Mouse (Mus musculus): ENCODE measurements around the gene Hs3st2.

DNA sequence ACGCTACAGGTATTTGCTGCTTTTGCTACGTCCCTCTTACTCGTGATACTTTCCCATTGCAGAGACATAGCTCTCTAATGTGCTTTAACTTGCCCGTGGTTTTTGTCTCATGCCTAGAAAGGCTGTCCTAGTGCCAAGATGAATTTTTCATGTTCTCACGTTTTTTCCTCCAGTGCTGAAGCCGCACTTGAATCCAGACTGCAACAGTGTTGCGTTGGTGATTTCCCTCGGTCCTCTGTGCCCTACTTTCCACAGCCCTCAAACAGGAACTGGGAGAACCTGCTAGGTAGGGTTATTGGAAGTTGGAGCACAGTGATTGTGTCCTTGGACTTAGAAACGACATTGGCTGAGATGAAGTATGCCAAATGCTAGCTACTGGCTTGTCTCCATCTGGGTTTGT, 97.7 kb downstream of the Hs3st2 start:
- TF ChIP-seq ELF1 (IDR thresholded peaks at IDR 0.05; ENCODE audit: low read depth, low read length), result no peak
- TF ChIP-seq GATA1 (IDR thresholded peaks at IDR 0.05; ENCODE audit: low read depth, low read length), result no peak
- no peak for TF ChIP-seq MAFK (IDR thresholded peaks at IDR 0.05; ENCODE audit: borderline replicate concordance, low read depth, low read length)
- no peak for TF ChIP-seq CHD2 (IDR thresholded peaks at IDR 0.05; ENCODE audit: low read length)
- no peak for TF ChIP-seq CHD1 (IDR thresholded peaks at IDR 0.05; ENCODE audit: low read depth, low read length)
- TF ChIP-seq MEF2A (IDR thresholded peaks at IDR 0.05; ENCODE audit: extremely low read depth, insufficient replicate concordance, low read depth, low read length, poor library complexity, severe bottlenecking), result no peak
- no peak for TF ChIP-seq POLR2A (IDR thresholded peaks at IDR 0.05; ENCODE audit: control insufficient read depth in 1 of 2, insufficient read depth in 1 of 2, low read depth in 1 of 2, low read length in 2 of 2, poor library complexity in 1 of 2)
- TF ChIP-seq SIN3A (IDR thresholded peaks at IDR 0.05; ENCODE audit: low read length), result no peak
- no peak for TF ChIP-seq MXI1 (IDR thresholded peaks at IDR 0.05; ENCODE audit: low read depth, low read length)
